Mouse (Mus musculus): ENCODE measurements around the gene Nt5dc3.

DNA sequence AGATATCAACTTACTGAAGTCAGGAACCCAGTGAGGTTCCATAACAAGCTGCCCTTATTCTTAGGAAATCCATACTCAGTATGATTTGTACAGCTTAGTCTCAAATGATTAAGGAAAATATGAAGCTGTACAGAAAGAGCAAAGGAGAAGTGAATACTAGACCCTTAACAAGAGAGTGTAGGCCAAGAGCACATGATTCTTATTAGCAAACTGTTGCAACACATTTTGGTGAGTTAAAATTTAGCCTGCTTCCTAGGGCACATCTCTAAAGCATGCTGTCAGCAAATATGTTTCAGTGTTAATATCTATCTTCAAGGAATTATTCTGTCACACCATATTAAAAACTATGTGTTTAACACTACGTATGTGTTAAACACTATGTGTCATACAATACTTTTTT is 107.6 kb downstream of the Nt5dc3 start:
- TF ChIP-seq GATA1 (IDR thresholded peaks at IDR 0.05; ENCODE audit: borderline replicate concordance, low read length): no peak
- no peak for TF ChIP-seq FLI1 (IDR thresholded peaks at IDR 0.05; ENCODE audit: low read length)
